Mouse (Mus musculus) spleen, postnatal 14 days (tissue): ENCODE results near the gene Gosr2.

Source experiments
- DNase-seq, 2 experiments: peaks; one replicate each; pipeline ENCODE4 v3.0.0; 2021 to 2022; ENCODE audit warnings: low spot score in 2 of 2

Gosr2 gene

DNA sequence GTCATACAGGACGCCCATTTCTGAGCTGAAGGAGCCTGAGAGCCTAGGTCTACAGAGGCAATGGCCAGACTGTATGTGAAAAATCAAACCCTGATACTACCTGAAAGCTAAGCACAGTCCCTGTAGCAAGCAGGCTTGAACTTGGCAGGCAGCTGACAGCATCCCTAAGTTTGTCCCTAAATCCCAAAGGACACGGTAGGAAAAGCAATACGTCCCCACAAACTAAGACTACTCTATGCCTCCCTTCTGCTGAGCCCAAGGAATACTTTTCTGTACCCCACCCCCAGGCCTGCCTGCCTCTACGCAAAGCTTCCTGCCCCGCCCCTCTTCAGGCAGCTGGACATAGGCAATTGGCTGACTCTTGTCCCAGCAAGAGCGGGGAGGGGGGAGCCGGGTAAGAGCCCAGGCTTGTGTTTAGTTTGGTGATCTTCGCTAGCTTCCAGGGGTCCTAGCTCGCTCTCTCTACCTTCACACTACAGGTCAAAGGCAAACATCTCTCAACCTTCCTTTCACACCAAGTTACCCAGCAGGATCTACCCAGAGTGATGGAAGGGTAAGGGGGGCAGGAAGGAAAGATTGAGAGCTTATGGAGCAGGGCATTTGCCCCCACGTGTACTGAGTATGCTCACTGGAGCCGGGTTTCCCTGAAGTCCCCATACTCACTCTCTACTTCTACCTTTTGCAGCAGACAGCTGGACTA is 49.6 kb downstream of the Gosr2 start:
- DNase-seq, result no peak

DNA sequence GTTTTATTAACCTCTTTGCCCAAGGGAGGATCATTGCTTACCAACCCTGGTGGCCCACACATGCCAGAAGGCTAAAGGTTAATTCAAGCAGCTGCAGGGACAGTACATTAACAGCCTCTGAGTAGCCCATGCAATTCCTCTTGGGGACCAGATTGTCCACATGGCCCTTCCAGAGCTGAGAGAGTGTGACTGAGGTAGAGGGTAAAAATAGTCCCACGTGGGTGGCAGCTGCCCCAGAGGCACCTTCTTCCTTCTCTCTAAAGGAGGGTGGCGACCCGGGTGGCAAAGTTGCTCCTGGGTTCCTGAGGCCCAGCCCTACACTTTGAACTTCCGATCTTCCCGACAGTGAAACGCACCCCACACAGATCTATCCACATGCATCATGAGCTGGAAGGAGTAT is 51.4 kb downstream of the Gosr2 start:
- no peak for DNase-seq

DNA sequence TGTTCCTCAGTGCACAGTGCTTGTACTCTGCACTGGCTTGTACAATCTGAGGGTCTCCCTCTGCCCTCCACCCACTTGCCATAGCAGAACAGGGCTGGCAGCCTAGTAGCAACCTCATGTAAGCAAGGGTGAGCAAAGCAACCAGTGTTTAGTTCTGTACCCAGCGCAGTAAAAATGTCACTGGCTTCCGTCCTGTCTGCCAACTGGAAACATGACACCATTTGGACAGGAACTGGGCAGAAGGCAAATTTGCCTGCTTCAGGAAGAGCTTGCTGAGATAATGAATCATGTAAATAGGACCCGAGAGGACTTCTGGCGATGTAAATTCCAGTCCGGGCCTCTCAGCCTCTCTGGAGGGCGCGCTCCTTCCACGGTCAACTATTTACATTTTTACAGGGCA is 52.0 kb downstream of the Gosr2 start:
- no peak for DNase-seq

DNA sequence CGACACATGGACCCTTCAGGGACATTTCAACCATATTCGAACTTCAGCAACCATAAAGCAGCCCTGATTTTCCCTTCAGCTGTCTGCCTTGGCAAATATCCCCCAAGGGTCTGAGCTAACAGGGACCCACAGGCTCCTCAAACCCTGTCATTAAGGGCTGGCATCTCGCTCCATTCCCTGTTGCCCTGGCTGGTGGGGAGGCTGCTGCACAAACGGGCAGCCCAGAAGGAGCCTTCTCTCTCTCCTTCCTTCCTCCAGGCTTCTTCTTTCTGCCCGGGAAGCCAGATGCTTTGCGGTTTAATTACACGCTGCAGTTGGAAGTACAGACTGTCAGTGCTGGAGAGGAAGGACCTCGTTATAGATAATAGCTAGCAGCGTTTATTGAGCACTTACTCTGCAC is 54.5 kb downstream of the Gosr2 start:
- no peak for DNase-seq

DNA sequence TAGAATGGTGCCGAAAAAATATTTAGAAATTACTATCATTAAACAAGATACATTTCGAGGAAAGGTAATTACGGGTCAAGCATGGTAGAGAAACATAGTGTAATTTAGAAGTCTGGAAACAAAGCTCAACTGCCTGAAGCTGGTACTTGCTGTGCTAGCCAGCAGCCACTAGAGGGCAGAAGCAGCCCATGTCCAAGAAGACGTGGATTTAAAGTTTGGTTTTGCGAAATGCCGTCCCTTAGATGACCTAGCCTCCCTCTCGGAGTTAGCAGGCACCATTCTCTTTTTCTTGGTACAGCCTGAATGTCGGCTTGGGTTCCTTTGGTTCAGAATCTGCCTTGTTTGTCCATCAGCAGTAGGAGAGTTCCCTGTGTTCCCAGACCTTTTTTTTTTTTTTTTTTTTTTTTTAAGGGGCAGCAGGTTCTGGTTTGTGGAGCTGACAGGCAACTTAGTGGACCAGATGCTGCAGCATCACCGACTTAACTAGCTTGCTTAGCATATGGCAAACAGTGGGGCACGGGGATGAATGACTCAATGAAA is 58.2 kb downstream of the Gosr2 start:
- peak in 1 of 2 experiments; percentile 14 for DNase-seq

DNA sequence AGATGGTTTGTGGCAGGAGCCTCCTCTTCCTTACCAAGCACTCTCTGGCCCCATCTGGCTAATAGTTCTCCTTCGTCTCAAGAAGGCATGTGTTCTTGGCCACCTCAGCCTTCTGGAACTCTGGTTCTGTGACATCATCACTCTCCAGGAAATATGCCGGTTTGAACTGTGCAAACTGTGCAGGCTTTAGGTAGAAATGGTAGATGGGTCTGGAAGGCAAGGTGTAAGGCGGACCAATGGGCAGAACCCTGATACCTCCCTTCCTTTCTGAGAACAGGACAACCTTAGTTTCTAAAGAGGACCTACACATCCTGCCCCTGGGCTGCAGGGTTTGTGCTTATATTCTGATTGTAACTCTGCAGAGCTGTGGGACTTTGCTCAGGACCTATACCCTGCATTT is 58.9 kb downstream of the Gosr2 start, which contains the start of gene Lyzl6:
Gene Lyzl6 (minus strand): TSS at position 101 of the 400 bp plus-strand sequence.
- DNase-seq, result no peak

DNA sequence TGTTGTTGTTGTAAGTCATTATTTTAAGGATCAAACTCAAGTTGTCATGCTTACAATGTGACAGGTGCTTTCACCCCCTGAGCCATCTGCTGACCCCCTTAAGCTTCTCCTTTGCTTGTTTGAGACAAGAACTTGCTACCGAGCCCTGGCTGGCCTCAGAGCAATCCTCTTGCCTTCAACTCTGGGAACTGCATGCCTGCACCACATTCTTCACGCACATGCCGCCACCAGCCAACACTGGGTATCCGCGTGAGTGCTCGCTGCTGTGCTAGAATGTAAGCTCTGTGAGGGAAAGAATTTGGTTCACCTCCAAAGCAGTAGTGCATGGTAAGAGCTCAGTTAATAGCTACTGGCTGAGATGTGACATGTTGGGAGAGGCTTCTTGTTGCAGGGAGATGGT is 61.4 kb downstream of the Gosr2 start:
- no peak for DNase-seq

DNA sequence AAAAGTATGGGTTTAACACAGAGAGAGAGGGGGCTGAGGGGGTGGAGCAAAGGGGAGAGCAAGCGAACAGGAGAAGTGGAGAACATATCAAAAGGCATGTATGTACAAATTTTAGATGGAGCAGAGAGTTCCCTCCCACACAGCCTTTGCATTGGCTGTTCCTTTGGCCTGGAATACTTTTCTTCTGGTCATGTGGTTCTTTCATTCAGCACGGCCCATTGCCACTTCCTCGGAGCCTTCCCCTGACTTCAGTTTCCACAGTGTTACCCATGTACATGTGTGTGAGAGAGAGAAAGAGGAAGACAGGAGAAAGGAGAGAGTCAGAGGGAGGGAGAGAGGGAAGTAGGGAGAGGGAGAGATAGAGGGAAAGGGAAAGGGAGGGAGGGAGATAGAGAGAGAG is 62.2 kb downstream of the Gosr2 start:
- no peak for DNase-seq

DNA sequence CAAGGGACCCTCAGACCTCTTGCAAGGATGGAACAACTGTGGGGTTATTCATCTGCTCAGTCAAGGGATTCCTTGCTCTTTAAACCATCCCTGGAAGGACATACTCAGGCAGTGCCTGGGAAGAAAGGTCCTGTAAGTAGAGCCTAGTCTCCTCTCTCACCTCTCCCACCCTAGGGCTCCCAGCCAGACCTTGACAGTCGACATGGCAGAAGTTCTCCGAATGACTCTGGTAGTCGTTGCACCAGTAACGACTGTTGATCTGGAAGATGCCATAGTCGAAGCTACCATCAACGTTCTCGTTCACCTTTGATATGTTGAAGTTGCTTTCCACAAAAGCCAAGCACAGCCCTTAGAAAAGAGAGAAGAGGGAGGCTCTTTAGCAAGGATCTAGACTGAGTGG is 62.9 kb downstream of the Gosr2 start:
- no peak for DNase-seq

DNA sequence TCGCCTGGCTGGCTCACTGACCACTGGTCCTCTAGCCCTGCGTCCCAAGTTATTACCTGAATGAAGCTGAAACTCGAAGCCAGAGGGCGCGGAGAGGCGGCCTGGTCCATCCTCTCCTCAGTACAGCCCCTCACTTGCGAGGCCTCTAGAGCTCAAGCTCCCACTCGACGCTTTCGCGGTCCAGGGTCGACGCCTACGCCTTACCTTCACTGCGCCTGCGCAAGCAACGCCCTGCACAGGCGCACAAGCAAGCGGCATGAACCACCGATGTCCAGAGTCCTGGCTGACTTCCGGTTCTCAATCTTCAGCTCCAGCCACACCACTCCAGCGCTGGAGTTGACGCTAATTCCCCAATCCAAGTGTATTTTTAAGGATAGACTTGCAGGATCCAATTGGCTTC is 70.2 kb downstream of the Gosr2 start:
- DNase-seq, result no peak
